ENCODE assay signal across 16 mouse cellular contexts in the genomic region with DNA sequence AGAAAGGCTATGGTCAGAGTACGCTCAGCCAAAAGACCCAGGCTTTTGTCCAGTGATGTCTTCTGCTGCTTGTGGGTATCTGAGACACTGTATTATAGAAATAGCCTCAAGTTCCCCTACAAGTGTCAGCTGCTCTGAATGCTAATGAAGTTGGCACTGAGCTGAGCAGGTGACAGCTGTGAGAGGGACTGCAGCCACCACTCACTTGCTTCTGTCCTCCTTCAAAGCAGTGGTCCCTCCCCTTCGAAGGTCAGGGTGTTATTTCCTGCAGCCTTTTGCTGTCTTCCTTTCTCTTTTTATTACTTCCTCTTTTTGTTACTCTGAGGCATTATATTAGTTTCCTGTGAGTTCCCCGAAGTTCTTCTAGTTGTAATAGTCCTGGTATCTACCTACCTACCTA. TPM values are rescaled to one million over a fixed set of nuclear protein-coding genes. Genes with fewer than 3 reads are reported as not detected.
DNase-seq lines count a peak whose midpoint lies in the region; ATAC-seq and TF ChIP-seq lines count a peak whose summit lies in the region.
"Had no signal": no experiment of that assay in that cellular context is flagged by ENCODE, and none has a peak within 500 bp of the region (broad histone marks: within the 10 kb centered on the region; RNA-seq: fewer than 3 reads in every experiment).

No protein-coding gene starts in this region.

- peaks cover 40% of the 10 kb centered on the region for H3K79me2 ChIP-seq in CH12.LX (replicated peaks; ENCODE audit: control insufficient read depth, extremely low read depth, insufficient read depth, poor library complexity, severe bottlenecking)

- dilution Hi-C loops in CH12.LX (cut with MboI; ENCODE audit: extremely low pct_ligation_motif_present, extremely low pct_unique_long_range_greater_than_20kb, low sequenced_read_pairs) = no loop called here

- H3K9ac ChIP-seq in hindbrain, postnatal 0 days (replicated peaks; ENCODE audit: low read length) = no peak overlapping the region
- peak overlapping the region; percentile 63 for H3K9ac ChIP-seq in CH12.LX (ENCODE audit: insufficient read depth, low read depth)
- H3K9ac ChIP-seq: intestine, embryonic 15.5 days; limb, embryonic 12.5 days had no signal

- no peaks in the 10 kb centered on the region for H3K9me3 ChIP-seq in hindbrain, postnatal 0 days (ENCODE audit: low read length)
- H3K9me3 ChIP-seq in hindbrain, embryonic 10.5 days = no peaks in the 10 kb centered on the region
- H3K9me3 ChIP-seq in CH12.LX (replicated peaks; ENCODE audit: low read length) = no peaks in the 10 kb centered on the region
- H3K9me3 ChIP-seq: intestine, embryonic 15.5 days; limb, embryonic 12.5 days had no signal

- H3K4me2 ChIP-seq in hindbrain, postnatal 0 days (ENCODE audit: low read depth, low read length) = no peak overlapping the region
- H3K4me2 ChIP-seq in CH12.LX (ENCODE audit: insufficient read depth, low read depth, poor library complexity, severe bottlenecking) = peak overlapping the region; percentile 95
- H3K4me2 ChIP-seq: intestine, embryonic 15.5 days; limb, embryonic 12.5 days had no signal

- in situ Hi-C loops in CH12.LX (cut with MboI; ENCODE audit: low pct_ligation_motif_present, low pct_unique_long_range_greater_than_20kb, low sequenced_read_pairs) = no loop called here

- no peaks in the 10 kb centered on the region for H3K27me3 ChIP-seq in hindbrain, postnatal 0 days (ENCODE audit: insufficient read depth, low read length)
- H3K27me3 ChIP-seq in hindbrain, embryonic 10.5 days (ENCODE audit: insufficient read depth, poor library complexity, severe bottlenecking) = no peaks in the 10 kb centered on the region
- H3K27me3 ChIP-seq in CH12.LX (replicated peaks) = no peaks in the 10 kb centered on the region
- H3K27me3 ChIP-seq: intestine, embryonic 15.5 days; limb, embryonic 12.5 days had no signal

- 75% methylated on average over 3 of the region's 3 CpGs for WGBS in hindbrain, postnatal 0 days
- WGBS in hindbrain, embryonic 10.5 days = 80% methylated on average over 3 of the region's 3 CpGs

- no peak for ATAC-seq in hindbrain, postnatal 0 days
- ATAC-seq in hematopoietic stem cell, adult 5-6 weeks (replicated peaks in 1 of 2; ENCODE audit: insufficient read depth in 1 of 2, low FRiP score in 2 of 2, low TSS enrichment in 1 of 2, low read depth in 1 of 2, poor library complexity in 2 of 2, severe bottlenecking in 2 of 2) = peak; percentile 93 to 97
- ATAC-seq: intestine, embryonic 15.5 days had no signal

- no peak overlapping the region for H3K4me3 ChIP-seq in hindbrain, postnatal 0 days (ENCODE audit: low read length)
- H3K4me3 ChIP-seq in hindbrain, embryonic 10.5 days = no peak overlapping the region
- H3K4me3 ChIP-seq in CH12.LX (replicated peaks in 1 of 3; ENCODE audit: low read depth in 2 of 3, low read length in 2 of 3, poor library complexity in 1 of 3) = no peak overlapping the region
- H3K4me3 ChIP-seq: erythroblast, embryonic 14.5 days; heart, adult 2 months; intestine, embryonic 15.5 days; limb, embryonic 12.5 days had no signal

- TF ChIP-seq CTCF in hindbrain, postnatal 0 days (IDR thresholded peaks at IDR 0.05; ENCODE audit: low read depth) = no peak
- TF ChIP-seq CTCF in CH12.LX (conservative IDR thresholded peaks at IDR 0.05 in 1 of 2, IDR thresholded peaks at IDR 0.05 in 1 of 2; ENCODE audit: low read depth in 2 of 2, low read length in 2 of 2) = no peak

- TF ChIP-seq POLR2A in CH12.LX (IDR thresholded peaks at IDR 0.05; ENCODE audit: low read depth, low read length) = peak; percentile 45; the same call in 1 of the 2 replicates

- H3K27ac ChIP-seq in hindbrain, postnatal 0 days = no peak overlapping the region
- H3K27ac ChIP-seq in hindbrain, embryonic 10.5 days = no peak overlapping the region
- H3K27ac ChIP-seq in CH12.LX (ENCODE audit: insufficient read depth, low read depth) = peak overlapping the region; percentile 85
- H3K27ac ChIP-seq: heart, adult 2 months; intestine, embryonic 15.5 days; limb, embryonic 12.5 days had no signal

- DNase-seq in hindbrain, postnatal 0 days (ENCODE audit: low spot score) = peak; percentile 12
- no peak for DNase-seq in hindbrain, embryonic 10.5 days (ENCODE audit: low spot score)
- peak; percentile 96 for DNase-seq in CH12.LX (ENCODE audit: extremely low read depth)
- DNase-seq in spleen, adult 12 weeks (ENCODE audit: low spot score) = peak; percentile 22
- DNase-seq in left cerebral cortex, adult 18-20 months (ENCODE audit: low spot score in 2 of 2) = no peak
- DNase-seq in adrenal gland, postnatal 4 days (ENCODE audit: low spot score in 2 of 2) = no peak
- DNase-seq in urinary bladder, adult 2 months (ENCODE audit: low spot score) = no peak
- DNase-seq: adrenal gland, adult 2 months; cerebellum, adult 11 months; kidney, postnatal 10 days; layer of hippocampus, postnatal 36 days had no signal

- no peaks in the 10 kb centered on the region for H3K4me1 ChIP-seq in hindbrain, postnatal 0 days (ENCODE audit: insufficient read depth, low read length)
- 0 out of 2 replicates have a peak, but pooled peaks cover 3% of the 10 kb centered on the region for H3K4me1 ChIP-seq in hindbrain, embryonic 10.5 days (replicated peaks)
- peaks cover 31 to 89% of the 10 kb centered on the region in 2 experiments for H3K4me1 ChIP-seq in CH12.LX (ENCODE audit: control insufficient read depth in 1 of 2, insufficient read depth in 2 of 2)
- H3K4me1 ChIP-seq: intestine, embryonic 15.5 days had no signal

- peak; percentile 91 for TF ChIP-seq EP300 in CH12.LX (IDR thresholded peaks at IDR 0.05; ENCODE audit: low read length)

- no peaks in the 10 kb centered on the region for H3K36me3 ChIP-seq in hindbrain, postnatal 0 days (ENCODE audit: insufficient read depth, low read length)
- no peaks in the 10 kb centered on the region for H3K36me3 ChIP-seq in hindbrain, embryonic 10.5 days
- H3K36me3 ChIP-seq in CH12.LX (replicated peaks in 1 of 2; ENCODE audit: control insufficient read depth in 1 of 2, insufficient read depth in 1 of 2, low read length in 1 of 2) = peaks cover 8 to 49% of the 10 kb centered on the region in 2 experiments
- H3K36me3 ChIP-seq: intestine, embryonic 15.5 days; limb, embryonic 12.5 days had no signal

- TF ChIP-seq RAD21 in CH12.LX (IDR thresholded peaks at IDR 0.05; ENCODE audit: low read depth, low read length) = no peak; the same call in 1 of the 2 replicates

TF ChIP-seq in CH12.LX, 34 proteins besides CTCF, POLR2A, EP300 and RAD21 (continues in another document):
- no peak for TF ChIP-seq NELFE (IDR thresholded peaks at IDR 0.05; ENCODE audit: low read depth, low read length)
- TF ChIP-seq NRF1 (IDR thresholded peaks at IDR 0.05; ENCODE audit: low read depth, low read length) = no peak
- peak; percentile 93 for TF ChIP-seq BHLHE40 (IDR thresholded peaks at IDR 0.05; ENCODE audit: low read depth, low read length)
- TF ChIP-seq ZC3H11A (IDR thresholded peaks at IDR 0.05; ENCODE audit: low read depth, low read length) = no peak
- TF ChIP-seq KAT2A (IDR thresholded peaks at IDR 0.05; ENCODE audit: insufficient replicate concordance, low read length) = no peak
- peak; percentile 53; the same call in 1 of the 2 replicates for TF ChIP-seq JUND (conservative IDR thresholded peaks at IDR 0.05; ENCODE audit: low read depth, low read length)
- no peak for TF ChIP-seq E2F4 (IDR thresholded peaks at IDR 0.05; ENCODE audit: insufficient replicate concordance, low read depth, low read length)
- no peak for TF ChIP-seq MYC (IDR thresholded peaks at IDR 0.05; ENCODE audit: low read depth, low read length)
- TF ChIP-seq RCOR1 (conservative IDR thresholded peaks at IDR 0.05; ENCODE audit: low read depth, low read length) = peak; percentile 44; the same call in 1 of the 2 replicates
- TF ChIP-seq MAFK (IDR thresholded peaks at IDR 0.05; ENCODE audit: insufficient replicate concordance, low read length) = no peak
- TF ChIP-seq POLR2AphosphoS2 (IDR thresholded peaks at IDR 0.05; ENCODE audit: low read depth, low read length) = no peak
- TF ChIP-seq JUN (IDR thresholded peaks at IDR 0.05; ENCODE audit: insufficient read depth, low read depth, low read length) = no peak
- peak; percentile 52; the same call in 1 of the 2 replicates for TF ChIP-seq ELF1 (IDR thresholded peaks at IDR 0.05; ENCODE audit: low read depth, low read length)
- peak; percentile 97 for TF ChIP-seq TCF12 (IDR thresholded peaks at IDR 0.05; ENCODE audit: low read depth, low read length)
- peak; percentile 95 for TF ChIP-seq ETS1 (conservative IDR thresholded peaks at IDR 0.05; ENCODE audit: low read depth, low read length)
- TF ChIP-seq GABPA (IDR thresholded peaks at IDR 0.05; ENCODE audit: insufficient replicate concordance, low read depth, low read length) = no peak
- TF ChIP-seq USF2 (conservative IDR thresholded peaks at IDR 0.05; ENCODE audit: low read depth, low read length) = no peak
- TF ChIP-seq MAX (IDR thresholded peaks at IDR 0.05; ENCODE audit: low read length) = peak; percentile 60; the same call in 1 of the 2 replicates
- no peak for TF ChIP-seq UBTF (IDR thresholded peaks at IDR 0.05; ENCODE audit: low read depth, low read length)
- TF ChIP-seq IRF4 (IDR thresholded peaks at IDR 0.05; ENCODE audit: low read depth, low read length) = peak; percentile 69; the same call in 1 of the 2 replicates
- TF ChIP-seq ZKSCAN1 (IDR thresholded peaks at IDR 0.05; ENCODE audit: borderline replicate concordance, low read depth, low read length) = no peak
- TF ChIP-seq MEF2A (IDR thresholded peaks at IDR 0.05; ENCODE audit: borderline replicate concordance, low read depth, low read length) = peak; percentile 91
- TF ChIP-seq SMC3 (IDR thresholded peaks at IDR 0.05; ENCODE audit: low read depth, low read length) = no peak
- peak; percentile 79; the same call in 1 of the 2 replicates for TF ChIP-seq TBP (conservative IDR thresholded peaks at IDR 0.05; ENCODE audit: low read depth, low read length)
- TF ChIP-seq HCFC1 (IDR thresholded peaks at IDR 0.05; ENCODE audit: low read depth, low read length) = peak; percentile 65
- no peak for TF ChIP-seq CHD1 (IDR thresholded peaks at IDR 0.05; ENCODE audit: low read depth, low read length)

RNA-seq across cellular contexts. Expression of a gene that starts 16.0 kb away (rescaled TPM):
- total RNA-seq in hindbrain, postnatal 0 days (2014; rRNA removed) = 11.4 and 15.1 TPM in 2 replicates
- polyA plus RNA-seq in hindbrain, postnatal 0 days (2015; fragmentation: Nextera tagmentation; extraction: Ambion mirVana) = 13.8 and 14.2 TPM in 2 replicates
- polyA plus RNA-seq in hindbrain, embryonic 10.5 days (2016; fragmentation: Nextera tagmentation; extraction: Ambion mirVana) = 5.3 and 5.4 TPM in 2 replicates
- total RNA-seq in CH12.LX (2012; rRNA removed) (23.5 and 34.7 TPM in 2 replicates), CH12.LX (2014; rRNA removed) (45.8 and 47.9 TPM in 2 replicates)
- 51.6 and 53.7 TPM in 2 replicates for polyA plus RNA-seq in CH12.LX (2012; ENCODE audit: insufficient read length, low read depth)
- total RNA-seq in hematopoietic stem cell, adult 5-6 weeks (2017) = 0.13 and 0.50 TPM in 2 replicates
- total RNA-seq in left cerebral cortex, adult 18-20 months (2021) = 1 to 10 TPM; 5.1 to 6.0 TPM
- total RNA-seq in adrenal gland, postnatal 4 days (2021) = 10 to 100 TPM; 19.0 to 38.6 TPM
- 20.8 and 21.3 TPM in 2 replicates for polyA plus RNA-seq in urinary bladder, adult 2 months (2012; rRNA removed)
- polyA plus RNA-seq: erythroblast, embryonic 14.5 days had no signal

Comparison
In these comparisons a context has a peak if more than half of its experiments do, and no peak if none do; other contexts are left out.
1. DNase-seq: peak in hindbrain, postnatal 0 days (single experiment), CH12.LX (single experiment) and spleen, adult 12 weeks (single experiment); none in hindbrain, embryonic 10.5 days (single experiment), left cerebral cortex, adult 18-20 months (0 of 2), adrenal gland, postnatal 4 days (0 of 2) and urinary bladder, adult 2 months (single experiment).